Mouse (Mus musculus) left cerebral cortex, adult 2 months (tissue): ENCODE results near the gene Nfib. TPM values are rescaled to one million over a fixed set of nuclear protein-coding genes. Genes with fewer than 3 reads are reported as not detected.

Experiments used
- DNase-seq, 2 experiments: peaks; one replicate each; pipeline ENCODE4 v3.0.0; 2021 to 2022; ENCODE audit warnings: low spot score in 2 of 2, mixed read lengths in 1 of 2; ENCODE audit errors: extremely low spot score in 1 of 2
- H3K27ac ChIP-seq: fragments of 200-600 bp; 2 replicates; pipeline ENCODE4 v1.8.1; 2022
- H3K4me3 ChIP-seq: fragments of 200-600 bp; 2 replicates; pipeline ENCODE4 v1.8.1; 2022
- CTCF ChIP-seq: fragments of 200-600 bp; IDR thresholded peaks from 2 replicates; pipeline ENCODE4 v1.8.1; 2022; ENCODE audit warnings: antibody characterized with exemption, mild to moderate bottlenecking, moderate library complexity
- intact Hi-C: fragments of 180-260 bp; cut with DNase I; formaldehyde crosslinking; loops from one replicate; pipeline ENCODE4 v1.15.1; 2025
- total RNA-seq, 2 experiments: library from RNA; stranded (reverse); gene quantifications; 2 replicates each; pipeline ENCODE4 v1.2.3; 2021

Nfib gene
- total RNA-seq, 2 experiments from 2014 or later, result 83.8 to 90.1 TPM

DNA sequence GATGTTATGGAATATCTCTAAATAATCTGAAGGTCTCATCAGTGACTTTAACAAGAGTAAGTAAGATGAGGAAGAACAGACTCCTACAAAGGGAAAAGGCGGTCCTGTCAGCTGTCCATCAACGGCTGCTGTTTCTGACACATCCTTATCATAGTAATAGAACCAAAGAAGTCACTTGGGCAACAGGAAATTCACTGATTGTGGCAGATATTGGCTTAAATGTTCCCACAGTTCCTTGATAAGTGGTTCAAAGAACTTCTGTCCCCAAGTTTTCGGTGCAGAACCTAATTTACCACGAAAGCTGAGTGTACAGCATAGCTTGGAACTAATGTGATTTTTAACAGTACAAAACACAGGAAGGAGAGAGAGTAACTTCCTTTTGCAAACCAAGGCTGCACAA, 311.2 kb downstream of the Nfib start:
- no peak for DNase-seq
- intact Hi-C loops, result no loop called here
- Histone ChIP-seq H3K4me3 (no peak overlapping the region), H3K27ac (no peak overlapping the region)
- TF ChIP-seq CTCF, result no peak

DNA sequence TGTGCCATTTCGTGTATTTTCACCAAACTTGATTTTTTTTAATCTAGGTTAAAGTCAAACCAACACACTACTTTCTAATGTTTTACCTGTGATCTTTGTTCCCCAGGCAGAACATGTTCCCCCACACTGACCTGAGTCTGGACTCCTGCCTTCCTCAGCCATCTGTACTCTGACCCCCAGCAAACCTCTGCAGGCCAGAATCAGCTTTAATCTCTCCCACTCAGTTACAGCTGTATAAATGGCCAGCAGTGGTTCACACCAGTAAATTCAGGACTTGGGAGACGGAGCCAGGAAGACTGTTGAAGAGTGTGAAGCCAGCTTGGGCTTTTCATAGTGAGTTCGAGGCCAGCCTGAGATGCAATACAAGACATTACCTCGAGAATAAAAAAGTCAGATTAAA, 312.5 kb downstream of the Nfib start:
- DNase-seq, result no peak
- intact Hi-C loops, result no loop called here
- no peak overlapping the region for H3K27ac ChIP-seq
- no peak for TF ChIP-seq CTCF
- no peak overlapping the region for H3K4me3 ChIP-seq

DNA sequence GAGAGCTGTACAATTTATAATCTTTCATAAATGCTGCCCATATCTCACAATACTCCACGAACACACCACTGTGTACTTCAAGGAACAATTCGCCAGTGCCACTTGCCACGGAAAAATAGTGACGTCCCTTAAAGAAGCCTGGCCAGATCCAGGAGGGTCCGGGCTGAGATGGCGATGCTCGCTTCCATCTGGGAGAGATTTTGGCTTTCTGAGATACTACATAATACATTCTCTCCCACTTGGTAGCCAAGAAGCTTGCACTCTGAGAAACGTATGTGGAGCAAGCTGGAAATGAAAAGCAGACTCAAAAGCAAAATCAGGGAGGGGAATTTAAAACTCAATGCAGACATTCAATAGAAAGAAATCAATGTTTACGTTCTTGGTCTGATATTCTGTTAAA, 313.1 kb downstream of the Nfib start:
- DNase-seq, result no peak
- intact Hi-C loops, result no loop called here
- TF ChIP-seq CTCF, result no peak
- no peak overlapping the region for H3K27ac ChIP-seq
- H3K4me3 ChIP-seq, result 0 out of 2 replicates have a peak overlapping the region, but pooled peaks have one; percentile 14

DNA sequence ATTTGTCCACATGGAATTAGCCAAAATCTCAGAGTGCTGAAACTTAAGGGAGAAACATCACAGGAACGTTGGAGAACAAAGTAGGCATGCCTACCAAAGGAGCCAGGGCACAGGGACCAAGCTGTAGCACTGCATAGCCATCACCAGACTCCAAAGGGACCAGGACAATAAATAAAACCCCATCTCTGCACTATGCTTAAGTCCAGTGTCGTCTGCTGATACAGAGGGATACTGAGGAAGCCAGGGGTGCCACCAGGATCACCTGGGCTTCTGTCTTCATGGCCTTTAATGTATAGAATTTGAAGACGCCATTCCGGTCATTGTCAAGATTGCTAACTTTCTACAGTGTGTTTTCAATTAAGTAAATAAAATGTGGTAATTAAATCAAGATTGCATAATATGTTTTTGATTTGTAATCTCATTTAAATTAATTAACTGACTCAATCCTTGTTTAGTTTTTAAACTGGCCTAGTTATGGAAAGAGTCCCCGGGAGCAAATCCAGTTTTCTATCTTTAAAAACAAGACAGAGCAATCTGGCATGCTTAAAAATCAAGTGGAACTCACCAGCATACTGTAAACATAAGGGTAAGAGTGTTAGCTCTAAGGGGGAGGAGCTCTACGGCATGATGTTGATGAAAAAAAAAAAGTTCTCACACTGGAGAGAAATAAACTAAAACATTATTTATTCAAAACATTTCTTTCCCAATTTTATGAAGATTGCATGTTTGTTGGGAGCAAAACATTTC, 313.7 kb downstream of the Nfib start:
- Histone ChIP-seq H3K4me3 (0 out of 2 replicates have a peak overlapping the region, but pooled peaks have one; percentile 14), H3K27ac (no peak overlapping the region)
- no peak for DNase-seq
- intact Hi-C loops, result no loop called here
- TF ChIP-seq CTCF, result no peak

DNA sequence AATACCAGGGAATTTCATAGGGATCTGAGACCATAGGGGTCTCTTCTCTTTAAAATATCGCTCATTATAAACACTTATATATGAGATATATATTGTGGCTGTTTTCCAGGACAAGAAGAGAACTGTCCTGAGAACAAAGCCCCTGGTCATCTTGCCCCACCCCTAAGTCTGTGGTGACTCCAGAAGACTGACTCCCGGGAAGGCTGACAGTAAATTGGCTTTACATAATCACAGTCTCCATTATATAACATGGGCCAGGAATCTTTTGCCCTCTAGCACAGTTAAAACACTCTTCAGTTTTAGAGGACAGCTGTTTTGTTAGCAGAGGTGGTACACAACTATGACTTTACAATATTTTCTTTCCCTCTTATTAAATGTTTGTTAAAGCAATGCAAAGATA, 315.0 kb downstream of the Nfib start:
- intact Hi-C loops, result no loop called here
- TF ChIP-seq CTCF, result no peak
- Histone ChIP-seq H3K4me3 (no peak overlapping the region), H3K27ac (no peak overlapping the region)
- no peak for DNase-seq

DNA sequence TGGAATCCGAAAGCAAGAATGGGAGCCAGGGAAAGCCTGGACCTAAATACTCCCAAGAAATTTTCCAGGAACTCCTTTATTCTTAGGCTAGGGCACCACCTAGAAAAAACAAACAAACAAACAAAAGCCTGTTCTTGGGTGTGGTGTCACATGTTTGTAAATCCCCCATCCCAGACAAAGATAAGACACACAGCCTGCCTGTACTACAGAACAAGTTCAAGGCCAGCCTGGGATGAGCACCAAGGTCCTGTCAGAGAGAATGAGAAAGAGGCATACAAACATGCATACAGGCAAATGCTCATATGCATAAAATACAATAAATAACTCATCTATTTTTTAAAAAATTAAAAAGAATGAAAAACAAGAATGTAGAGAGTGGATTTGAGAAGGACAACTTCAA, 315.7 kb downstream of the Nfib start:
- intact Hi-C loops, result no loop called here
- Histone ChIP-seq H3K27ac (no peak overlapping the region), H3K4me3 (no peak overlapping the region)
- TF ChIP-seq CTCF, result no peak
- DNase-seq, result no peak

DNA sequence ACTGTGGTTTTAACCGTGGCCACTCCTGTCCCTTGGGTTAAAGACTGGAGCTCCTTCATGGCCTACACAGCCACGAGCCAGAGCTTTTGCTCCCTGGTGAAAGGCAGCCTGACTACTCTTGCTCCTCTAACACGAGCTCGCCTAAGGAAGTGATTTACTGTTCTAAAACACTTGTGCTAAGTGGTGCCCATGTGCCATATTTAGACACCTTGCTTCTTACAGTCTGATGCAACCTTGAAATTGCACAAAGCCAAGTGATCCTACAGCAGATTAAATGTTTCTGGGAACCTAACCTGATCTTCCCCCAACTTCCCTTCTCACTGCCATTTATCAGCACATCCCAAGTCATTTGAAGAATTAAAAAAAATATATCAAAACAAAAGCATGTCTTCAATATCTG, 317.9 kb downstream of the Nfib start:
- no peak for TF ChIP-seq CTCF
- Histone ChIP-seq H3K4me3 (no peak overlapping the region), H3K27ac (no peak overlapping the region)
- intact Hi-C loops, result no loop called here
- no peak for DNase-seq

DNA sequence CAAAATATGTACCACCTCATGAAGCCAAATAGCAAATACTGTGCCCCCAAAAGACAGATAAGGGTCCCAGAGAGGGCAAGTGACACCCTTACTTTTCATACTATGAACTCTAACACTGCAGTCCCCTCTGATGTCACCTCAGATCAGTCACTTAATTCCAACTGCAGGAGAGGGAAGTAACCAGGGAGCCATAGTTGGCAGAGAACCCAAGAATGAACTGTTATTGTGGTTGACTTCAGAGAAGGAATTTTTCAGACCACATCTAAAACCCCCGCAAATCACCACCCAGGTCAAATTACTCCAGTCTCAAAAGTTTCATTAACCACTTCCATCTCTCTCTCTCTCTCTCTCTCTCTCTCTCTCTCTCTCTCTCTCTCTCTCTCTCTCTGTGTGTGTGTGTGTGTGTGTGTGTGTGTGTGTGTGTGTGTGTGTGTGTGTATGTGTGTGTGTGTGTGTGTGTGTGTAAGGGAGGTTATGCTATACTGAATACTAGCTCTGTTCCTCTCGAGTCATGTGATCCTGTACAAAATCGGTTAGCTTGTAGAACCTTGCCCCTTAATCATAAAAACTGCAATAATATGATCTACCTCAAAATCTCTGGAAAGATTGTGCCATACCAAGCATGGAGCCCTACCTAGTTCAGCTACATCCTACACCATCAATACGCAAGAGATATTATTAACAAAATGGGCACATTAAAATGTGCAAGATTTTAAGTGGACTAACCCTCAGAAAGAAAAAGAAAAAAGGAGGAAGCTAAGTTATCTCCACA, 319.1 kb downstream of the Nfib start:
- Histone ChIP-seq H3K4me3 (no peak overlapping the region), H3K27ac (no peak overlapping the region)
- no peak for DNase-seq
- intact Hi-C loops, result no loop called here
- no peak for TF ChIP-seq CTCF

DNA sequence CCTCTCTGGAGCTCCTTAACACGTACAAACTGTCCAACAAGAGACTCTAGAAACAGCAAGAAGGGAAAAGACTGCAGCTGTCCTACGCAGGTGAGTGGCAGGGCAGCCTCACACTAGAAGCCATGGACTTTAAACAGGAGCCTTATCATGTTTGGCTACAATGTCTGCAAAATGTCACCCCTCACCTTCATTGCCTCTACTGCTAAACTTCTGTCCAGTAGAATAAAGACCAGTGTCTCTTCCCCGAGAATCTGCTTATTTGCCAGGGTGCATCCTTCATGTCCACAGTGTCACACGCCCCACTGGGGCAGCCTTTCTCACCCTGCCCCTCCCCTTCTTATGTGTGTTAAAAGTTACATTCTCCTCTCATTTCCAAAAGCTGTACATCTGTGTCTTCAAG, 319.9 kb downstream of the Nfib start:
- H3K27ac ChIP-seq, result no peak overlapping the region
- no peak for TF ChIP-seq CTCF
- intact Hi-C loops, result no loop called here

DNA sequence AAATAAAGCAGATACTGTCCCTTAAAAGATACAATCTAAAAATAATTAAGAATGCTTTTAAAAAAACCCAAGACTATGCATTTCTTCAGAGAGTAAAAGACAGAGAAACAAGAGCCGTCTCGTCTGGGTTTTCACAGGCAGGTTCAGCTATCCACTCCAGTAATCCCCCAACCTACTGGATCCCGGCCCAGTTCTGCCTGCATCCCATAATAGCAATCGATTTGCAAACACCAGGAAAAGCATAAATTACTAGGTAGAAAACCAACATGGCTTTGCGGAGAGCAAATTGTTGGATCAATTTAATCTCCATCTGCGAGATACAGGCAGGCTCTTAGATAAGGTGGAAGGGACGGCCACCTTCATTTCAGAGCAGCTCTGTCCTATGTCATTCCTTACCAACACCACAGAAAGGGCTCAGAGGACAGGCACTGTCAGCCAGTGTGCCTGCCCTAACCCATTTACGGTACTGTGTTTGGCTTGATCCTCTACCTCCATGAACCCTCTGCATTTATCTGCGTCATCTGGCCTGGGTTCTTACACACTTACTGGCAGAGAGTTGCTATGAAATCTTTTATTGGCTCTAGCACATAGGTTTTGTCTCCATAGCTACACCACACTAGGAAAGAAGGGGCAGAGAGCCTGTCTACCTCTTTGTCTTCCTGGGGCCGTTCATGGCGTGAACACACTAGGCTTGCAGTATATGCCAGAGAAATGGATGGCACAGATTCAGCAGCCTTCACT, 321.4 kb downstream of the Nfib start:
- no peak for DNase-seq

More for the DNA sequence above, 319.9 kb downstream of the Nfib start:
- DNase-seq, result no peak
- H3K4me3 ChIP-seq, result no peak overlapping the region

DNA sequence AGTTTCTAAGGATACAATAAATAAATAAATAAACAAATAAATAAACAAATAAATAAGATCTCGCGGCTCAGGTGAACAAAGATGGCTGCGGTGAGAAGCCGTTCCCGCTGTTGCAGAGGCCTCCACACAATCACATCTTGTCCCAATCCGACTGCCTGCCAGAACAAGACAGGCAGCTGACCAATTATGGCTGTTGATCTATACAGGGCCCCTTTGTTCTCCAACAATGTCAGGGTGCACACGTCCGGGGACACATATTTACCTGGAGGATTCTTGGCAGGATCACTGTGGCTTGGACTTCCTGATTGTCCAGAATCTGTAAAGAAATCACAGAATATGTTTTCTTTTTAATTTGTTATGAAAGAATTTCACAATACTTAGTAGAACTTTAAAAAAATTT, 322.2 kb downstream of the Nfib start:
- H3K27ac ChIP-seq, result no peak overlapping the region
- no peak overlapping the region for H3K4me3 ChIP-seq
- TF ChIP-seq CTCF, result no peak
- intact Hi-C loops, result no loop called here
- DNase-seq, result no peak

More for the DNA sequence above, 321.4 kb downstream of the Nfib start:
- Histone ChIP-seq H3K4me3 (no peak overlapping the region), H3K27ac (peak overlapping the region; percentile 37; the same call in 1 of the 2 replicates)
- TF ChIP-seq CTCF, result no peak
- intact Hi-C loops, result no loop called here

DNA sequence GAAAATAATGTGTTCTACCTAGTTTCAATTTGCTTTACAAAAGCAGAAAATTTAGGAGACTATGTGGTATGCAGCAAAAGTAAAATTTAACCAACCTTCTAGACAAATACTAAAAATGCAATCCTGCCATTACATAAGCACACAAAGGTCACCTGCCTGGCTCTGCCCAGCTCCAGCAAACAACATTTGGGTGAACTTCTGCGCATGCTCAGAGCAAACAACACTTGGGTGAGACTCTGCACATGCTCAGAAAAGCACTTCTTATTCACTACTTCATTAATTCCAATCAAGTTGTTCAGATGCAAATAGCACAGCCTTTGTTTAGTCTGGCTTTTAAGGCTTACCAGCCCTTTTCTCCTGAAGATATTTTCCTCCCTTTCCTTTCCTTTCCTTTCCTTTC, 323.8 kb downstream of the Nfib start:
- TF ChIP-seq CTCF, result no peak
- intact Hi-C loops, result no loop called here
- DNase-seq, result no peak
- Histone ChIP-seq H3K4me3 (no peak overlapping the region), H3K27ac (no peak overlapping the region)
